7 mouse cellular contexts compared by ENCODE assay signal in genomic region chr17:24706982-24707800, GRCm38 (mm10). TPM values are rescaled to one million over a fixed set of nuclear protein-coding genes. Genes with fewer than 3 reads are reported as not detected.
DNase-seq lines count a peak whose midpoint lies in the region; ATAC-seq and TF ChIP-seq lines count a peak whose summit lies in the region.

Gene Tbl3 (minus strand): TSS chr17:24707660.

- peak; percentile 88 for DNase-seq in adrenal gland, adult 8-10 months
- peak; percentile 95 for DNase-seq in embryo, embryonic 9.5 days (ENCODE audit: extremely low spot score)
- no peak for DNase-seq in gonadal fat pad, adult 2 months (ENCODE audit: low read depth)
- peak; percentile 93 for DNase-seq in left cerebral cortex, postnatal 4 days

- H3K4me2 ChIP-seq in intestine, postnatal 0 days (replicated peaks; ENCODE audit: low read depth) = peak within 1 kb of the TSS; percentile 71
- peak within 1 kb of the TSS; percentile 80 for H3K4me2 ChIP-seq in midbrain, embryonic 12.5 days (replicated peaks)

- H3K27ac ChIP-seq in intestine, postnatal 0 days (ENCODE audit: low read depth, low read length) = peak within 1 kb of the TSS; percentile 72
- H3K27ac ChIP-seq in midbrain, embryonic 12.5 days (replicated peaks) = peak within 1 kb of the TSS; percentile 77
- peak within 1 kb of the TSS; percentile 51 for H3K27ac ChIP-seq in small intestine, adult 2 months (ENCODE audit: insufficient read depth, low read depth, low read length)

- peak within 1 kb of the TSS; percentile 48 for H3K9ac ChIP-seq in intestine, postnatal 0 days (ENCODE audit: low read depth, low read length)
- peak within 1 kb of the TSS; percentile 71 for H3K9ac ChIP-seq in midbrain, embryonic 12.5 days (replicated peaks)

- peak within 1 kb of the TSS; percentile 59 for H3K4me3 ChIP-seq in intestine, postnatal 0 days (ENCODE audit: low read depth, low read length)
- peak within 1 kb of the TSS; percentile 80 for H3K4me3 ChIP-seq in midbrain, embryonic 12.5 days
- H3K4me3 ChIP-seq in small intestine, adult 2 months (ENCODE audit: low read depth, low read length) = peak within 1 kb of the TSS; percentile 84

- TF ChIP-seq POLR2A in small intestine, adult 2 months (IDR thresholded peaks at IDR 0.05; ENCODE audit: low read depth, low read length) = peak; percentile 84

- peak; percentile 81 for ATAC-seq in intestine, postnatal 0 days
- ATAC-seq in midbrain, embryonic 12.5 days (ENCODE audit: low FRiP score, low read depth) = peak; percentile 92

- H3K36me3 ChIP-seq in intestine, postnatal 0 days (ENCODE audit: control insufficient read depth, insufficient read depth) = peaks cover 22% of the 10 kb centered on the region; the same call in 1 of the 2 replicates
- peaks cover 30% of the 10 kb centered on the region for H3K36me3 ChIP-seq in midbrain, embryonic 12.5 days
- peaks cover 10% of the 10 kb centered on the region for H3K36me3 ChIP-seq in small intestine, adult 2 months (ENCODE audit: control insufficient read depth, insufficient read depth, low read length)

- H3K9me3 ChIP-seq in intestine, postnatal 0 days (ENCODE audit: control insufficient read depth) = no peaks in the 10 kb centered on the region
- H3K9me3 ChIP-seq in midbrain, embryonic 12.5 days = no peaks in the 10 kb centered on the region

- no peak for TF ChIP-seq CTCF in intestine, postnatal 0 days (IDR thresholded peaks at IDR 0.05; ENCODE audit: low read depth)
- no peak for TF ChIP-seq CTCF in small intestine, adult 2 months (IDR thresholded peaks at IDR 0.05; ENCODE audit: extremely low read depth, insufficient read length, insufficient replicate concordance, low read depth, low read length)

- no peaks in the 10 kb centered on the region for H3K27me3 ChIP-seq in intestine, postnatal 0 days (replicated peaks; ENCODE audit: control insufficient read depth, insufficient read depth, low read length)
- no peaks in the 10 kb centered on the region for H3K27me3 ChIP-seq in midbrain, embryonic 12.5 days
- H3K27me3 ChIP-seq in small intestine, adult 2 months (ENCODE audit: control insufficient read depth, insufficient read depth, low read length) = no peaks in the 10 kb centered on the region

- 3% methylated on average over 32 of the region's 32 CpGs for WGBS in intestine, postnatal 0 days
- WGBS in midbrain, embryonic 12.5 days = 4% methylated on average over 32 of the region's 32 CpGs
- 1% methylated on average over 32 of the region's 32 CpGs for WGBS in small intestine, adult 2 months

- H3K4me1 ChIP-seq in intestine, postnatal 0 days (replicated peaks; ENCODE audit: control insufficient read depth, insufficient read depth, low read length) = no peaks in the 10 kb centered on the region
- peaks cover 16% of the 10 kb centered on the region for H3K4me1 ChIP-seq in midbrain, embryonic 12.5 days
- H3K4me1 ChIP-seq in small intestine, adult 2 months (ENCODE audit: control insufficient read depth, insufficient read depth, insufficient read length, low read length) = no peaks in the 10 kb centered on the region; the same call in 1 of the 2 replicates

- intact Hi-C loops in left cerebral cortex, postnatal 4 days (cut with DNase I) = no loop called here

RNA-seq across cellular contexts. Expression of gene Tbl3, which starts in this region (rescaled TPM):
- 10 to 100 TPM; 34.3 to 40.5 (median 38.2) TPM for total RNA-seq in adrenal gland, adult 8-10 months (2022)
- polyA plus RNA-seq in gonadal fat pad, adult 2 months (2012; rRNA removed) = 44.4 and 61.9 TPM in 2 replicates
- 23.8 and 25.2 TPM in 2 replicates for polyA plus RNA-seq in intestine, postnatal 0 days (2015; fragmentation: Nextera tagmentation; extraction: Ambion mirVana)
- total RNA-seq in left cerebral cortex, postnatal 4 days (2021) = 10 to 100 TPM; 34.8 to 36.6 TPM
- 86.8 and 97.6 TPM in 2 replicates for polyA plus RNA-seq in midbrain, embryonic 12.5 days (2016; fragmentation: Nextera tagmentation; extraction: Ambion mirVana)
- 26.0 and 49.6 TPM in 2 replicates for polyA plus RNA-seq in small intestine, adult 2 months (2012; rRNA removed)
